ENCODE assay signal across 12 mouse cellular contexts in genomic region chr2:138040302-138040701, GRCm38 (mm10).
DNase-seq lines count a peak whose midpoint lies in the region; ATAC-seq and TF ChIP-seq lines count a peak whose summit lies in the region.
"Had no signal": no experiment of that assay in that cellular context is flagged by ENCODE, and none has a peak within 500 bp of the region (broad histone marks: within the 10 kb centered on the region; RNA-seq: fewer than 3 reads in every experiment).

No protein-coding gene starts in this region.

- no peak overlapping the region for H3K4me2 ChIP-seq in midbrain, embryonic 11.5 days
- H3K4me2 ChIP-seq in midbrain, postnatal 0 days (ENCODE audit: low read depth, low read length, poor library complexity, severe bottlenecking): no peak overlapping the region
- H3K4me2 ChIP-seq in hindbrain, embryonic 16.5 days (ENCODE audit: low read length): no peak overlapping the region
- no peak overlapping the region for H3K4me2 ChIP-seq in forebrain, embryonic 12.5 days

- WGBS in midbrain, embryonic 11.5 days: 86% methylated on average over 5 of the region's 5 CpGs
- WGBS in midbrain, postnatal 0 days: 85% methylated on average over 5 of the region's 5 CpGs
- 78% methylated on average over 5 of the region's 5 CpGs for WGBS in hindbrain, embryonic 16.5 days
- 88% methylated on average over 5 of the region's 5 CpGs for WGBS in forebrain, embryonic 12.5 days

- H3K9me3 ChIP-seq in midbrain, embryonic 11.5 days (ENCODE audit: control insufficient read depth, low read length): no peaks in the 10 kb centered on the region
- H3K9me3 ChIP-seq in midbrain, postnatal 0 days (ENCODE audit: low read length): no peaks in the 10 kb centered on the region
- H3K9me3 ChIP-seq in hindbrain, embryonic 16.5 days (ENCODE audit: control insufficient read depth, low read length): no peaks in the 10 kb centered on the region
- H3K9me3 ChIP-seq in forebrain, embryonic 12.5 days: no peaks in the 10 kb centered on the region

- H3K4me1 ChIP-seq in midbrain, embryonic 11.5 days (ENCODE audit: control insufficient read depth, insufficient read depth, low read length): peaks cover under 1% of the 10 kb centered on the region
- H3K4me1 ChIP-seq in midbrain, postnatal 0 days (ENCODE audit: insufficient read depth, low read length): no peaks in the 10 kb centered on the region
- no peaks in the 10 kb centered on the region for H3K4me1 ChIP-seq in hindbrain, embryonic 16.5 days (ENCODE audit: control insufficient read depth, insufficient read depth, low read depth, low read length)
- H3K4me1 ChIP-seq in forebrain, embryonic 12.5 days: no peaks in the 10 kb centered on the region

- no peaks in the 10 kb centered on the region for H3K36me3 ChIP-seq in midbrain, embryonic 11.5 days (ENCODE audit: control insufficient read depth, insufficient read depth, low read length)
- H3K36me3 ChIP-seq in midbrain, postnatal 0 days (ENCODE audit: insufficient read depth, low read length): no peaks in the 10 kb centered on the region
- no peaks in the 10 kb centered on the region for H3K36me3 ChIP-seq in hindbrain, embryonic 16.5 days (ENCODE audit: control insufficient read depth, insufficient read depth, low read length)
- H3K36me3 ChIP-seq in forebrain, embryonic 12.5 days (replicated peaks): no peaks in the 10 kb centered on the region

- no peak overlapping the region for H3K9ac ChIP-seq in midbrain, embryonic 11.5 days (ENCODE audit: low read length)
- H3K9ac ChIP-seq in midbrain, postnatal 0 days (replicated peaks; ENCODE audit: low read length, poor library complexity, severe bottlenecking): no peak overlapping the region
- no peak overlapping the region for H3K9ac ChIP-seq in hindbrain, embryonic 16.5 days (ENCODE audit: low read depth, low read length)
- H3K9ac ChIP-seq in forebrain, embryonic 12.5 days: no peak overlapping the region

- H3K27me3 ChIP-seq in midbrain, embryonic 11.5 days (ENCODE audit: control insufficient read depth, insufficient read depth, low read length): no peaks in the 10 kb centered on the region
- no peaks in the 10 kb centered on the region for H3K27me3 ChIP-seq in midbrain, postnatal 0 days (ENCODE audit: insufficient read depth, low read length)
- no peaks in the 10 kb centered on the region for H3K27me3 ChIP-seq in hindbrain, embryonic 16.5 days (replicated peaks; ENCODE audit: control insufficient read depth, insufficient read depth, low read length)
- no peaks in the 10 kb centered on the region for H3K27me3 ChIP-seq in forebrain, embryonic 12.5 days

- no peak overlapping the region for H3K27ac ChIP-seq in midbrain, embryonic 11.5 days (ENCODE audit: low read depth, low read length)
- H3K27ac ChIP-seq in midbrain, postnatal 0 days (ENCODE audit: low read depth, low read length): no peak overlapping the region
- H3K27ac ChIP-seq in hindbrain, embryonic 16.5 days (ENCODE audit: low read depth, low read length): no peak overlapping the region
- H3K27ac ChIP-seq in forebrain, embryonic 12.5 days: no peak overlapping the region

- no peak for TF ChIP-seq CTCF in midbrain, postnatal 0 days (IDR thresholded peaks at IDR 0.05)

- intact Hi-C loops in heart, postnatal 10 days (cut with DNase I): loop anchor here (5.0 kb wide), 1 partner anchor 177 kb away; no protein-coding TSS in a partner anchor

- H3K4me3 ChIP-seq in midbrain, embryonic 11.5 days (ENCODE audit: low read depth, low read length): no peak overlapping the region
- no peak overlapping the region for H3K4me3 ChIP-seq in midbrain, postnatal 0 days (ENCODE audit: low read depth, low read length)
- H3K4me3 ChIP-seq in hindbrain, embryonic 16.5 days (ENCODE audit: low read length): no peak overlapping the region
- no peak overlapping the region for H3K4me3 ChIP-seq in forebrain, embryonic 12.5 days (replicated peaks)

- no peak for ATAC-seq in midbrain, embryonic 11.5 days (ENCODE audit: low FRiP score)
- no peak for ATAC-seq in midbrain, postnatal 0 days (ENCODE audit: low FRiP score)
- no peak for ATAC-seq in hindbrain, embryonic 16.5 days
- no peak for ATAC-seq in forebrain, embryonic 12.5 days (ENCODE audit: low FRiP score)
- ATAC-seq: forebrain, embryonic 14.5 days; inflammation-experienced regulatory T-cells, adult 6 months had no signal

- peak; percentile 10 for DNase-seq in midbrain, embryonic 11.5 days (ENCODE audit: low spot score, missing footprints)
- DNase-seq in midbrain, postnatal 0 days (ENCODE audit: low spot score): no peak
- peak; percentile 64 for DNase-seq in heart, postnatal 10 days
- DNase-seq in kidney, postnatal 14 days: peak; percentile 58
- DNase-seq in skeletal muscle tissue, adult 2 months (ENCODE audit: low read depth, low spot score): peak; percentile 90
- DNase-seq in spleen, adult 12 weeks (ENCODE audit: low spot score): no peak
- DNase-seq: cerebellum, postnatal 25 days; liver had no signal

Comparison
In these comparisons a context has a peak if more than half of its experiments do, and no peak if none do; other contexts are left out.
1. DNase-seq: peak in midbrain, embryonic 11.5 days (single experiment), heart, postnatal 10 days (2 of 2), kidney, postnatal 14 days (single experiment) and skeletal muscle tissue, adult 2 months (single experiment); none in midbrain, postnatal 0 days (single experiment) and spleen, adult 12 weeks (single experiment).